Mouse (Mus musculus) left cerebral cortex, postnatal 14 days (tissue): ENCODE data around the gene Zfand4. TPM values are rescaled to one million over a fixed set of nuclear protein-coding genes. Genes with fewer than 3 reads are reported as not detected.

Source experiments
- DNase-seq, 2 experiments: peaks; one replicate each; pipeline ENCODE4 v3.0.0; 2021 to 2022; ENCODE audit warnings: low spot score in 2 of 2, mixed read lengths in 1 of 2
- intact Hi-C: fragments of 180-260 bp; cut with DNase I; formaldehyde crosslinking; loops from one replicate; pipeline ENCODE4 v1.15.1; 2025
- total RNA-seq, 2 experiments: library from RNA; stranded (reverse); gene quantifications; 2 replicates each; pipeline ENCODE4 v1.2.3; 2021

Gene Zfand4
- total RNA-seq, 2 experiments from 2014 or later = 6.4 to 8.2 TPM

DNA sequence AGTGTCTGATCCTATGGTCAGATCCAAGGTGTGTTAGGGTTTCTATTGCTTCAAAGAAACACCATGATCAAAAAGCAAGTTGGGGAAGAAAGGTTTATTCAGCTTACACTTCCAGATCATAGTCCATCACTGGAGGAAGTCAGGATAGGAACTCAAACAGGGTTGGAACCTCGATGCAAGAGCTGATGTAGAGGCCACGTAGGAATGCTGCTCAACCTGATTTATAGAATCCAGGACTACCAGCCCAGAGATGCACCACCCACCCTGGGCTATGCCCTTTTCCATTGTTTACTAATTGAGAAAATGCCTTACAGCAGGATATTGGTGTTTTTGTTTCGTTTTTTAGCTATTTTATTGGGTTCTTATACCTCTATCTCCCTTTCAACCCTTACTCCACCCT, 97.4 kb downstream of the Zfand4 start:
- DNase-seq = no peak
- intact Hi-C loops = no loop called here

DNA sequence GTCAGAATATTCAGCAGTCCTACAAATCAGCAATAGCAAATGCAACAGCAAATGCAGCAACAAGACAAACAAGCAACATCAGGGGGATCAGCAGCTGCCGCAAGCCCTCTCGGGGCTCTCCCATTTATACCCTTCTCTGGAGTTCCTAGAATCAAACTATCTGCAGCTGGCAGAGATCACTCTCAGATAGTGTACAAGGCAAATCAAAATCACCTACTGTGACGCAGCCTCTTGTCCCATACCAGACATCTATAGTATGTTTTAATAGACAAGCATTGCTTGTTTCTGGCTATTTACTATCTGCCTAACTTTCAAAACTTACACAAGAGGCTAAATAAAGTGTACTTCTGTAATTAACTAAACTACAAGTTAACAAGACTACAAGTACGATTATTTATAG, 98.0 kb downstream of the Zfand4 start:
- DNase-seq = no peak
- intact Hi-C loops = no loop called here

DNA sequence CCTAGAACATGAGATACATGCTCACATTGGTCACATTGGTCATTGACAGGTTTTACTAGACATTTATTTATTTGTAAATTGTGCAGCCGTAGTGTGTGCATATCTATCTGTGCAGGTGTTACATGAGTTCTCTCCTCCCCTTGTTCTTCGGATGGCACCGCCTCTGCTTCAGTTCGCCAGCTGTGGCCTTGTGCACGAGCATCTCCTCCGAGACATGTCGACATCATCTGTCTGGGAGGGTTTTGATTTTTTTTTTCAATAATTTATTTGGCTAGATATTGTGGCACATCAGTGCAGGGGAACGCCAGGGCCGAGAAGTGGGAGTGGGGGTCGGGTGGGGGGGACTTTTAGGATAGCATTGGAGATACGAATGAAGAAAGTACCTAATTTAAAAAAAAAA, 103.9 kb downstream of the Zfand4 start:
- intact Hi-C loops = no loop called here
- no peak for DNase-seq

DNA sequence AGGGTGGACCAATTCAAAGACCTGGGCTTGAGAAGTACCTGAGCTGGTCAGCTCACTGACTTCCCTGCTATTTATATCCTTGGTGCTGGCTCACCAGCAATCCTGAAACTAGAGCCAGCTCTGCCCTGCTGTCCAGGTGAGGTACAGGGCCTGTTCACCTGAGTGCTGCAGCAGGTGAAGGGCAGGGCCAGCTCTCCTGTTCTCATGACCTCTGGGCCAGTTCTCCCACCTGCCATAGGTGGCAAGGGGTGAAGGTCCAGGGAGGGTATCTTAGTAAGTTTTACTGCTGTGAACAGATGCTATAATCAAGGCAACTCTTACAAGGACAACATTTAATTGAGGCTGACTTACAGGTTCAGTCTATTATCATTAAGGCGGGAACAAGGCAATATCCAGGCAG, 105.8 kb downstream of the Zfand4 start:
- no peak for DNase-seq
- intact Hi-C loops = no loop called here

DNA sequence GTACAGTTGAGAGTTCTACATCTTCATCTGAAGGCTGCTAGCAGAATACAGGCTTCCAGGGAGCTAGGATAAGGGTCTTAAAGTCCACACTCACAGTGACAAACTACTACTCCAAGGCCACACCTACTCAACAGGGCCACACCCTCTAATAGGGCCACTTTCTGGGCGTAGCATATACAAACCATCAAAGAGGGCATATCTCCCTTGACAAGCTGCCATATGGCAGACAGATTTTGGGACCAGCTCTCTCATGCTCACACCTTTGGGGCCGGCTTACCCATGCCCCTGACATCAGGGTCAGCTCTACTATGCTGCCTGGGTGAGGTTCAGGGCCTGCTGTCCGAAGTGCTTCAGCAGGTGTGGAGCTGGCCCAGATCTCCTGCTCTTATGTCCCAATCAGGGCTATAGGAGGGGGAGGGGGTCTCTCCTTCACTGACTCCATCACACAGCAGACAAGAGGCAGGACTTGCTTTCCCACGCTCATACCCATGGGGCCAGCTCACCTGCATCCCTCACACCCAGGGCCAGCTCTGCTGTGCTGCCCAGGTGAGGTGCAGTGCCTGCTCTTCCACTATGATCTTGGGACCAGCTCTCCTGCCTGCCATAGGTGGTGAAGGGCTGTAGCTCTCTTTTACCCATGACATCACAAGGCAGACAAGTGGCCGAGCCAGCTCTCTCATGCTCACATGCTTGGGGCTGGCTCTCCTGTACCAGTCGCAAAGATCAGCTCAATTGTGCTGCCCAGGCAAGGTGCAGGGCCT, 106.4 kb downstream of the Zfand4 start:
- intact Hi-C loops = no loop called here

DNA sequence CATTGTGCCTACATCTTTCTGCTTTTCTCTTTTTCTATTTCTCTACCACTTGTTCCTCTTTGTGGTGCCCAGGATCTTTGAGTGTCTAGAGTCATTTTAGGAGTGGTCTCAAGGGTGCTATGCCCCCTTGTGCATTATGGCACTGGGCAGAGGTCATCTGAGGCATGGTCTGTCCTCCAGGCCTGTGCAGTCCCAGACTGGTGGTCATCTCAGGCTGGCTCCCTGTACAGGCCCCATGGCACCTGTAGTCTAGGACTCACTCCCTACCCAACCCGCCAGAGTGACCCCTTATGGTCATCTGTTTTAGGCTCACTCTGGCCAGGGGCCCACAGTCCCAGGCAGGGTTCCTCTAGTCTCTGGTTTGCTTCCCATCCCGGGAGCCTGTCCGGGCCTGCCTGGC, 107.5 kb downstream of the Zfand4 start:
- intact Hi-C loops = no loop called here
- no peak for DNase-seq

More for the DNA sequence above, 106.4 kb downstream of the Zfand4 start:
- DNase-seq = no peak

DNA sequence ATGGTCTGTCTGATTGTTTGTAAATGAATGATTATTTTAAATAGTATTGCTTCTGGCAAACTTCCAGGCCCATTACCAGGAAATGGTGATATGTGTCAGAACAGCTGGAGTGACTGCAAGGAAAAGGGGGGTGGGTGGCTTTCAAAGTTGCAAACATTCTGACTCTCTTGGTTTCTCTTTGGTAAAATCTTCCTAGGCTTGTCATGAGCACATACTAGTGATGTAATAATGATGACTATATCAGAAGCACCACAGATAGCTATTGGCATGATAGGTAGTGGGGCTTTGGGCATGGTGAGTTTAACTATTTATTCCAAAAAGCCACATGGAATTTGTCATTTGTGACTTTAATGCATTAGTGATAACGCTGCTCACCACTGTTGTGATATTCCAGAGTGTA, 110.1 kb downstream of the Zfand4 start:
- DNase-seq = no peak
- intact Hi-C loops = no loop called here

DNA sequence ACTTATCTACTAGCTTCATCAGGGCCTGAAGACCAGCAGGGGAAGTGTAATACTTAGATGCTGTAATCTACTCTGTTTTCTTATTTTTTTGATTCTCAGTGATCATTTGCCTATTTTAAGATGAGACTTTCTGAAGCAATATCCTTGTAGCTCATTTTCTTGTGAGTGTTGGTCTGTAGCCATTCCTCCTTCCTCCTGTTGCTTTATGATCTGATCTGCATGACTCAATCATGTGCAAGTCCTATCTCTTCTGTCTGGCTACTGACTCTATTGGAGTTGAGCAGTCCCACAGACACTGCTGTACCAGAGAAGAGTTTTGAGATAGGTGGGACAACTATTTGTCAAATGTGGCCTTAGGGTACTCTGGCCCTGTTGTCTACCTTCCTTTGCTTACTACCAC, 110.6 kb downstream of the Zfand4 start:
- intact Hi-C loops = no loop called here
- no peak for DNase-seq

DNA sequence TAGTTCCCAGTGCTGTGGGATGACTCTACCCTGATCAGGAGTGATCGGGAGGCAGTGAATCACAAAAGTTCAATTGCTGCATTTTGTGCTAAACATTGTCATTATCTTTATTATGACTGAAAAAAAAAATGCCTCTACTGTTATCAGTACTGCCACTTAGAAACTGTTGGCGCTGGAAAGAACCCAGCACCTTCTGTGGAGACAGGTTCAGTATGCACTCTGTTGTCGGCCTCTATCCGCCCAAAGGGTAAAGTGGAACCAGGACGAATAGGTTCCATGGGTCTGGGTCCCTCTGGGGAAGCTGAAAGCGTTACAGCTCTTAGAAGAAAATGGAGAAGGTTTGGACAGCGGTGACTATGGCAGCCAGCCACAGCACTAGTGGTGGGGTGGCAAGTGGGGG, 114.9 kb downstream of the Zfand4 start:
- intact Hi-C loops = no loop called here
- no peak for DNase-seq

Other genes with a start within 250 kb of the Zfand4 start
- gene Tmcc1, start 70.7 kb upstream of the Zfand4 start, total RNA-seq = 10 to 100 TPM; 57.1 to 60.6 TPM
- gene Washc2, start 56.2 kb upstream of the Zfand4 start, total RNA-seq = 10 to 100 TPM; 86.3 to 86.9 TPM
- 10 to 100 TPM; 52.8 to 54.3 TPM for gene March8, start 73.8 kb downstream of the Zfand4 start, total RNA-seq
- gene Alox5, start 197.0 kb downstream of the Zfand4 start, total RNA-seq = 1 to 10 TPM; 1.3 to 3.0 TPM
- not detected for gene Olfr211, start 224.9 kb downstream of the Zfand4 start, total RNA-seq
- not detected for gene Olfr212, start 242.3 kb downstream of the Zfand4 start, total RNA-seq